Mouse (Mus musculus) megakaryocyte progenitor cell, adult 5-6 weeks (primary cell): ENCODE data around the gene Sdhc. TPM values are rescaled to one million over a fixed set of nuclear protein-coding genes. Genes with fewer than 3 reads are reported as not detected.
A peak's percentile ranks its signal among the peaks of the same experiment; 100 is the strongest.
"Not testable (repeated sequence)": the region's sequence is repeated elsewhere in the genome, so short reads cannot be mapped to it uniquely, and the experiment has no call there.

ENCODE experiments used
- ATAC-seq: replicated peaks from 2 replicates; pipeline ENCODE4 v1.8.0; 2016; ENCODE audit warnings: mild to moderate bottlenecking, moderate TSS enrichment, inconsistent platforms; ENCODE audit not compliant: poor library complexity
- total RNA-seq, 2 experiments: library from RNA; stranded (forward) in 1 of 2; stranded (reverse) in 1 of 2; fragments of 157-497, 149-512 nt in 1 of 2; fragments of 200-1000 nt in 1 of 2; gene quantifications; 2 replicates each; pipeline versions ENCODE4 v1.2.3 to v1.2.4; 2015 to 2017

The Sdhc gene
- total RNA-seq, 2 experiments from 2014 or later, result 69.4 to 154 TPM

- ATAC-seq, result no peak
These were observed 64.7 kb downstream of the Sdhc start for GRCm38 (mm10) chr1:171085718-171086117.

DNA sequence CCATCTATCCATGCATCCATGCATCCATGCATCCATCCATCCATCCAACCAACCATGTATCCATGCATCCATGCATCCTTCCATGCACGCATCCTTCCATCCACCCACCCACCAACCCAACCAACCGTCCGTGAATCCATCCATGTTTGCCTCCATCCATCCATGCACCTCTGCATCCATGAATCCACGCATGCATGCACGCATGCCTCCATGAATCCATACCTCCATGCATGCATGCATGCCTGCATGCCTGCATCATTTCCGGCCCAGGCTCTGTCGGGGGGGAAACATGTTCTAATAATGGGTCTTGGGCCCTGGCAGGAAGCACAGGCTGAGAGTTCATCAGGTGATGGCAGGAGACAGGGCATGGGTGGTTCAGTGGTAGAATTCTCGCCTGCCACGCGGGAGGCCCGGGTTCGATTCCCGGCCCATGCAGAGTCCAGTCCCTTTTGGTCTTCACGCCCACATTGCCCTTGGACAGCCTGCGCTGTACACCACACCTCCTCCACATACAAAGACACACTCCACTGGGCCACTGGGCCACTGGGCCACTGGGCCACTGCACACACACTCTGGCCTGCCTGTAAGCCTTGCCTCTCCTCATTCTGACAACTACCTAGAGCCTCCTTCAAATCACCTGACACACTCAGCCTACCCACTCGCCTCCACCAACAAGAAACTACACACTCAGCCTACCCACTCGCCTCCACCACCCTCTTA is 68.7 kb downstream of the Sdhc start:
- ATAC-seq, result peak; percentile 29

DNA sequence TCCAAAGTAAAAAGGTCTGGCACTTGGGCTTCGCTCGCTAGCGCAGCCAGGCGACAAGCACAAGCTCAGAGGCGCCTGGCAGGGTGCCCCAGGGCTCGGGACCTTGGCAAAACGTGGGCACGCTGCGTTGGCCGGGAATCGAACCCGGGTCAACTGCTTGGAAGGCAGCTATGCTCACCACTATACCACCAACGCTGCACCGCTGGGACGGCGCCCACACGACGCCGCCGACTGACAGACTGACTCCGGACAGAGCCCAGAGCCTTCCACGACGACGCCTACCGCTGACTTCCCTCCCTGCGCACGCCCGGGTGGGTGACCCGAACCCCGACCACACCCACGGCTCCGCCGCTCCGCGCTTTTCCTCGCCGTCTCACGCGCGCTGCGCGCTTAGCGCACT is 70.6 kb downstream of the Sdhc start:
- ATAC-seq, result peak; percentile 31

DNA sequence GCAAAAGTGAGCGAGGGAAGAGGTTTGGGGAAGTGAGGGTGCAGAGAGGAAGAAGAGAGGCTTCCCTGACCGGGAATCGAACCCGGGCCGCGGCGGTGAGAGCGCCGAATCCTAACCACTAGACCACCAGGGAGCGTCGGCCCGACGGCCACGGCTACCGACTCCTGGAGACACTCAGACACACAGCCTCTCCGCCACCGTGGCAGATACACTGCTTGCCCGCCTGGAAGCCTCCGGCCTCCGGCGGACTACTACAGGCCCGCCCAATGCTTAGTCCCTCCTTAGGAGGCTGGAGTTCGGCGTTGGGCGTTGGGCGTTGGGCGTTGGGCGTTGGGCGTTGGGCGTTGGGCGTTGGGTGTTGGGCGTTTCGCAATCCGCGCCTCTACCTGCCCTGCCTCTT is 71.1 kb downstream of the Sdhc start:
- ATAC-seq, result peak; percentile 28

GRCm38 (mm10) chr1:171078419-171078818 is 72.0 kb downstream of the Sdhc start:
- not testable (repeated sequence) for ATAC-seq

- peak; percentile 11 for ATAC-seq
These were observed 72.4 kb downstream of the Sdhc start for GRCm38 (mm10) chr1:171077955-171078354.

DNA sequence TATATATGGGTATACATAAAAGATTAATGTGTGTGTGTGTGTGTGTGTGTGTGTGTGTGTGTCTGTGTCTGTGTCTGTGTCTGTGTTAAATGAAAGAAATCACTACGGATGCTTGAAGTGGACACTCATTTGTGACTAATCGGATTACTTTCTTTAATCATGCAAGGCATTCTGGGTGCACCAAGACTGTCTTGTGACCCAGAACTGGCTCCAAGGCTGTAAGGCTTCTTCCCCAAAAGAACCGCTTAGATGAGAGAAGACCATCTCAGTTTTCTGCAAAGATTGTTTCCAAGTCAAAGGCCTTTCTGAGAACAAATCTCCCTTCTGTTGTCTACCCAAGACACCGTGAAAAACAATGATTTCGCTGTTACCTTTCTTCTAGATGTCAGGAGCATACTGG is 73.2 kb downstream of the Sdhc start:
- ATAC-seq, result not testable (repeated sequence)

Other genes with a start within 250 kb of the Sdhc start
- not detected in 2 replicates for gene Fcrlb, start 237.7 kb downstream of the Sdhc start, total RNA-seq (2015)
- not detected in 2 replicates for gene Fcrlb, start 237.7 kb downstream of the Sdhc start, total RNA-seq (2017)
- gene Fcrla, start 223.0 kb downstream of the Sdhc start, total RNA-seq (2015), result not detected in 2 replicates
- gene Fcrla, start 223.0 kb downstream of the Sdhc start, total RNA-seq (2017), result not detected in 2 replicates
- gene Fcgr2b, start 174.1 kb downstream of the Sdhc start, total RNA-seq (2015), result 142 and 144 TPM in 2 replicates
- 99.9 and 118 TPM in 2 replicates for gene Fcgr2b, start 174.1 kb downstream of the Sdhc start, total RNA-seq (2017)
- gene Fcgr4, start 131.7 kb downstream of the Sdhc start, total RNA-seq (2015), result 5.4 and 10.5 TPM in 2 replicates
- gene Fcgr4, start 131.7 kb downstream of the Sdhc start, total RNA-seq (2017), result 7.7 and 8.0 TPM in 2 replicates
- gene Fcgr3, start 85.7 kb downstream of the Sdhc start, total RNA-seq (2015), result 384 and 416 TPM in 2 replicates
- 406 and 474 TPM in 2 replicates for gene Fcgr3, start 85.7 kb downstream of the Sdhc start, total RNA-seq (2017)
- gene Cfap126, start 36.7 kb downstream of the Sdhc start, total RNA-seq (2015), result 2.0 and 4.2 TPM in 2 replicates
- 1.0 and 4.8 TPM in 2 replicates for gene Cfap126, start 36.7 kb downstream of the Sdhc start, total RNA-seq (2017)
- not detected in 2 replicates for gene Mpz, start 108 bp upstream of the Sdhc start, total RNA-seq (2015)
- not detected in 2 replicates for gene Mpz, start 108 bp upstream of the Sdhc start, total RNA-seq (2017)
- 12.8 and 14.4 TPM in 2 replicates for gene Pcp4l1, start 45.7 kb upstream of the Sdhc start, total RNA-seq (2015)
- 7.1 and 8.5 TPM in 2 replicates for gene Pcp4l1, start 45.7 kb upstream of the Sdhc start, total RNA-seq (2017)
- gene Nr1i3, start 63.4 kb upstream of the Sdhc start, total RNA-seq (2015), result not detected in 2 replicates
- 0.12 and 0.17 TPM in 2 replicates for gene Nr1i3, start 63.4 kb upstream of the Sdhc start, total RNA-seq (2017)
- 13.0 and 15.4 TPM in 2 replicates for gene Tomm40l, start 71.9 kb upstream of the Sdhc start, total RNA-seq (2015)
- 18.2 and 25.7 TPM in 2 replicates for gene Tomm40l, start 71.9 kb upstream of the Sdhc start, total RNA-seq (2017)
- 0.94 and 2.3 TPM in 2 replicates for gene Apoa2, start 74.5 kb upstream of the Sdhc start, total RNA-seq (2015)
- gene Apoa2, start 74.5 kb upstream of the Sdhc start, total RNA-seq (2017), result not detected in 2 replicates
- gene Fcer1g, start 83.8 kb upstream of the Sdhc start, total RNA-seq (2015), result 293 and 379 TPM in 2 replicates
- 101 and 178 TPM in 2 replicates for gene Fcer1g, start 83.8 kb upstream of the Sdhc start, total RNA-seq (2017)
- gene Adamts4, start 99.8 kb upstream of the Sdhc start, total RNA-seq (2015), result not detected in 2 replicates
- gene Adamts4, start 99.8 kb upstream of the Sdhc start, total RNA-seq (2017), result not detected in 2 replicates
- gene Ndufs2, start 100.8 kb upstream of the Sdhc start, total RNA-seq (2015), result 255 and 280 TPM in 2 replicates
- 323 and 395 TPM in 2 replicates for gene Ndufs2, start 100.8 kb upstream of the Sdhc start, total RNA-seq (2017)
- 14.7 and 16.1 TPM in 2 replicates for gene B4galt3, start 119.7 kb upstream of the Sdhc start, total RNA-seq (2015)
- 18.0 and 22.6 TPM in 2 replicates for gene B4galt3, start 119.7 kb upstream of the Sdhc start, total RNA-seq (2017)
- gene Ppox, start 130.6 kb upstream of the Sdhc start, total RNA-seq (2015), result 18.0 and 20.2 TPM in 2 replicates
- gene Ppox, start 130.6 kb upstream of the Sdhc start, total RNA-seq (2017), result 10.3 and 15.0 TPM in 2 replicates
- 36.0 and 38.2 TPM in 2 replicates for gene Usp21, start 137.4 kb upstream of the Sdhc start, total RNA-seq (2015)
- gene Usp21, start 137.4 kb upstream of the Sdhc start, total RNA-seq (2017), result 18.7 and 24.5 TPM in 2 replicates
- 127 and 149 TPM in 2 replicates for gene Ufc1, start 144.4 kb upstream of the Sdhc start, total RNA-seq (2015)
- gene Ufc1, start 144.4 kb upstream of the Sdhc start, total RNA-seq (2017), result 93.2 and 115 TPM in 2 replicates
- gene Dedd, start 178.5 kb upstream of the Sdhc start, total RNA-seq (2015), result 24.6 and 25.4 TPM in 2 replicates
- gene Dedd, start 178.5 kb upstream of the Sdhc start, total RNA-seq (2017), result 11.6 and 18.6 TPM in 2 replicates
- 7.6 and 9.8 TPM in 2 replicates for gene Nit1, start 195.0 kb upstream of the Sdhc start, total RNA-seq (2015)
- gene Nit1, start 195.0 kb upstream of the Sdhc start, total RNA-seq (2017), result 31.7 and 34.1 TPM in 2 replicates
- 50.2 and 52.3 TPM in 2 replicates for gene Pfdn2, start 195.1 kb upstream of the Sdhc start, total RNA-seq (2015)
- 35.5 and 52.3 TPM in 2 replicates for gene Pfdn2, start 195.1 kb upstream of the Sdhc start, total RNA-seq (2017)
- 0.96 TPM in 1 of 2 replicates, not detected in the other for gene Klhdc9, start 210.2 kb upstream of the Sdhc start, total RNA-seq (2015)
- gene Klhdc9, start 210.2 kb upstream of the Sdhc start, total RNA-seq (2017), result 0.33 and 0.71 TPM in 2 replicates
- 0.15 and 0.49 TPM in 2 replicates for gene Nectin4, start 219.5 kb upstream of the Sdhc start, total RNA-seq (2015)
- gene Nectin4, start 219.5 kb upstream of the Sdhc start, total RNA-seq (2017), result 0.37 and 0.84 TPM in 2 replicates
- gene Arhgap30, start 238.4 kb upstream of the Sdhc start, total RNA-seq (2015), result 30.2 and 31.7 TPM in 2 replicates
- 68.0 and 70.5 TPM in 2 replicates for gene Arhgap30, start 238.4 kb upstream of the Sdhc start, total RNA-seq (2017)